Mouse (Mus musculus): ENCODE results near the gene Mmp17.

- no peak for TF ChIP-seq CTCF (IDR thresholded peaks at IDR 0.05; ENCODE audit: borderline replicate concordance, insufficient read depth, low read length)
- TF ChIP-seq POLR2A (IDR thresholded peaks at IDR 0.05; ENCODE audit: low read depth, low read length) = no peak
Observed at GRCm38 (mm10) chr5:129562342-129562741, 21.6 kb upstream of the Mmp17 start.

Data from embryonic fibroblast, embryonic 13.5 days (primary cell).